Mouse (Mus musculus): ENCODE results near the gene Myo10.

Myo10 gene

DNA sequence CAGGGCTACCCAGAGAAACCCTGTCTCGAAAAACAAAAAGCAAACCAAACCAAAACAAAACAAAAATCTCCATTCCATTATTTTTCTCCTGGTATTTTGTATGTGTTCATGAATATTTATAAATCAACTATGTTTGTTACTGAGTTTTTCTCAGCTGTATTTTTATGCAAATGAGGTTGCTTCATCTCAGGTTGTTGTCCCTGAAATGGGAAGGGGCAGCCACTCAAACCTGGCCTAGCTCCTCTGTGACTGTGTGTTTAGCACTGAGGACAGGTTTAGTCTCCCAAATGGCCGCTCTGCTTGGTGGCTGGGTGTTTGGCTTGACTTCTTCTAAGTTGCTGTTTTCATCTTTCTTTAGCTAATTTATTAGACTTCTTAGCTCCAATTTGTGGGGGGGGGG lies 138.7 kb downstream of the Myo10 start:
- DNase-seq (ENCODE audit: low spot score in 2 of 2) = no peak

DNA sequence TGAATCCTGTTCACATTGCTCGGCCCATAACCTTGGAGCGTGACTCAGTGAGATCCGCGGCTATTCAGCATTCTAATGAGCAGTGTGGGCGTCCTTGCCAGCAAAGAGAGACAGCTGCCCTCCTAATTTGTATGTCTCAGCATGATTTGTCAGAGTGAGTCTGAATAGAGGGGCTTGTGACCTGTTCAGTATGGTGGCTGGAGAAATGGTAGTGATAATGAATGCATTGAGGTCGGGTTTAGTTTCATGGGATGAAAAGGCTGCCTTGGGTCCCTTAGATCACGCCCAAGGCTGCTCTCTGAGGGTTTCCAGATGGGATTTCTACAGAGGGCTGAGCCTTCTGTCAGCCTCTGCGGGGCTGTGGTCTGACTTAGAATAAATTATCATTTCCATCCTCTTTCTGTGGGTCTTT lies 139.5 kb downstream of the Myo10 start:
- no peak for DNase-seq (ENCODE audit: low spot score in 2 of 2)

- peak in 1 of 2 experiments; percentile 64 for DNase-seq (ENCODE audit: low spot score in 2 of 2)
These were observed 140.0 kb downstream of the Myo10 start for GRCm38 (mm10) chr15:25762306-25762705.

DNA sequence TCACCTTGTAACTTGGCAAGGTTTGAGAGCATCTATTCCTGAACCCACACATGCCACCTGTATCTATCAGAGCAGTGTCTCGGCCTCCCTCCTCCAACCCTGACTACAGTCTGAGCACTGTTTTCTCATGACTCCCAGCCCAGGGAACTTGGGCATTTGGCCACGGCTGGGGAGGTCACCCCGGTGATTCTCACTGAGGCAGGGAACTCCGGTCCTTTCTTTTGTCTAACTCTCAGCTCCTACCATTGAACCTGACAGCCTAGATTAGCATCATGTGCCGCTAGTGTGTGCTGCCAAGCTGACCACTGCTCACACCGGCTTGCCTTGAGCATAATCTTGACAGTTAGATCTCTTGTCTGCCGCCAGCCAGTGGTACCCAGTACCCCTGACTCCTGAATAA lies 140.8 kb downstream of the Myo10 start:
- DNase-seq (ENCODE audit: low spot score in 2 of 2) = no peak

GRCm38 (mm10) chr15:25764653-25765352 lies 142.5 kb downstream of the Myo10 start:
- no peak for DNase-seq (ENCODE audit: low spot score in 2 of 2)

DNA sequence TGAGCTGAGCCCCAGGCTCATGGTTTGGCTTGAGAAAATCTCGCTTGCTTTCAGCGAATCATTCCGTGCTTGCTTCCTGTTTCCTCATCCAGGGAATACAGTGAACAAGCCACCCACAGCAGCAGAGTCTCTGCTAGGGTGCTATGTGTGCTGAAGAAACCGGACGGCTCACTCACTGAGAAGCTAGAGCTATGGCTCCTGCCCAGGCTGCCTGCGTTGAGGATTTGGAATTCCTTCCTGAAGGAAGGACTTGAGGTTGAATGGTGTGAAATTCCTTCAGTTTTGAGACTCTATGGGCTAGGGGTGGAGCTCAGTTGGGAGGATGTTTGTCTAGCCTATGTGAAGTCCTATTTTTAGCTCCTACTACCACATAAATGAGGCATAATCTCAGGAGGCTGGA lies 145.5 kb downstream of the Myo10 start:
- no peak for DNase-seq (ENCODE audit: low spot score in 2 of 2)

GRCm38 (mm10) chr15:25769524-25770255 lies 147.4 kb downstream of the Myo10 start:
- DNase-seq (ENCODE audit: low spot score in 2 of 2) = no peak

DNA sequence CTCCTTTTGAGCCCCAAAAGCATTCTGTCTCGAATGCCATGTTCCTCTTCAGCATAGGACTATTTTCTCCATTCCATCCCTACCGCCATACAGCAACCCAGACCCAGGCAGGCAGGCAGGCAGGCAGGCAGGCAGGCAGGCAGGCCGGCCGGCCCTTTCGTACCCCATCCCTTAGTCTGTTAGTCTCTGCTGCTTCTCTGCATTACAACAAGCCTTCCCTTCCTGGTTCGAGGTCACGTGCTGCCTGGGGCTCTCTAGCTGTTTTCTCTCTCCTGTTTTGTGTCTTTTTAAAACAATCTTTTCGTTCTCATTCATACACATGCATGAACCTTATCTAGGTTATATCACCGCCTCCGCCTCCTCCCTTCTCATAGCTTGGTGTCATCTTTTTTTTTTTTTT lies 149.5 kb downstream of the Myo10 start:
- DNase-seq (ENCODE audit: low spot score in 2 of 2) = no peak

DNA sequence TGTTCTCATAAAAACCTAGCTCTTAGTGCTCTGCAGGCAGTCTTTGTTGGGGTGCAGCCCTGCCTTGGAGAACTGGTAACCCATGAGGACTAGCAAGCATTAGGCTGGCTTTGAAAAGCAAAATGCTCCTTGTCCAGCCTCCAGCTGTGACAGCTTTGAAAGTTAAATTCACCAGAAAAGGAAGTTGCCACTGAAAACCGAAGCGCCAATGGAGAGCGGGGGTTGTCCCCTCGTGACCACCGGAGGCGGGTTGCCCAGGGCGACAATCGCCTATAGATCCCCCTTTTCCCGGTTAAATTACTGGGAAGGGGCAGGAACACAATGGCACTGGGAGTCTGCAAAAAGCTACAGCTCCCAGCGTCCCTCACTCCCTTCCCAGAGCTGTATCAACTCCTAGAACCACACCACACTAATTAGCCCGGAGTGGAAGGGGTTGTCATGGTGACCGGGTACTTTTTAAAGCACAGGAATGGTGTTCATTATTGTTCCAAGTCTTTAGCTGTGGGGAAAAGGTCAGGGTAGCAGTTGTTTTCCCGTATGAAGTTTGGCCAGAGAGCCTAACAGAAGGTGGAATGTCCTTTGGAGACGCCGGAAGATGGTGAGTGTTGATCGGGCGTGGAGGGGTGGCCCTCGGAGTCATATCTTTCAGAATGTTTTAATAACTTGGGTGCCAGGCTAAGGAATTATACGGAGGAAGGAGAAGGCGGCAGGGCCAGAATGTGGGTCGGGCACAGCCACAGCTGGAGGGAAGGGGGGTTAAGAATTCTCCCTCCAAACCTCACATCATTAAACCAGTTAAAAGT lies 151.6 kb downstream of the Myo10 start:
- DNase-seq (ENCODE audit: low spot score in 2 of 2) = peak; percentile 61 to 71

GRCm38 (mm10) chr15:25778937-25779336 lies 156.6 kb downstream of the Myo10 start:
- no peak for DNase-seq (ENCODE audit: low spot score in 2 of 2)

DNA sequence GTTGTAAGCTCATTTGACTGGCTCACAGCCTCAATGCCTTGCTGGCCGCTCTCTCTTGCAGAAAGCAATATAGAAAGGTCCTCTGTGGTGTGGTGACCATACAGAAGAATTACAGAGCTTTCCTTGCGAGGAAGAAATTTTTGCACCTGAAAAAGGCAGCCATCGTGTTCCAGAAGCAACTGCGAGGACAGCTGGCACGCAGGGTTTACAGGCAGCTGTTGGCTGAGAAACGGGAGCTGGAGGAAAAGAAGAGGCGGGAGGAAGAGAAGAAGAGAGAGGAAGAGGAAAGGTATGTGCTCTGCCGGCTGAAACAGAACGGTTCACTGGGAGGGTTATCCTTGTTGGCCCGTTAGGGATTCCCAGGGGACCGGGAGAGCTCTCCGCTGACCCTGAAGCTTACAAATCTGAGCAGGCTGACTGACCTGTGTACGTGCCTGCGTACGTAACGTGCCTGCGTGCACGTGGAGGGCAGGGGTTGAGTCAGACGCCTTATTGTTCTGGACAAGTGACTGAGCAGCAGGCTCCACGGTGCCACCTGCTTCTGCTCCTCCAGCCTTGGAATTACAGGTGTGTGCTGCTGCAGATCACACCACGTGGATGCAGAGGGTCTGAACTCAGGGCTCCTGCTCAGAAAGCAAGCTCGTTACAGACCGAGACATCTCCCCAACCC lies 157.3 kb downstream of the Myo10 start:
- DNase-seq (ENCODE audit: low spot score in 2 of 2) = no peak

DNA sequence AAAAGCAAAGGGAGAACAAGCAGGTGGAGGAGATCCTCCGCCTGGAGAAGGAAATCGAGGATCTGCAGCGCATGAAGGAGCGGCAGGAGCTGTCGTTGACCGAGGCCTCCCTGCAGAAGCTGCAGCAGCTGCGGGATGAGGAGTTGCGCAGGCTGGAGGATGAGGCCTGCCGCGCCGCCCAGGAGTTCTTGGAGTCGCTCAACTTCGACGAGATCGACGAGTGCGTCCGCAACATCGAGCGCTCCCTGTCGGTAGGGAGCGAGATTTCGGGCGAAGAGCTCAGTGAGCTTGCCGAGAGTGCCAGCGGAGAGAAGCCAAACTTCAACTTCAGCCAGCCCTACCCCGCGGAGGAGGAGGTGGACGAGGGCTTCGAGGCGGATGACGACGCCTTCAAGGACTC lies 158.7 kb downstream of the Myo10 start:
- no peak for DNase-seq (ENCODE audit: low spot score in 2 of 2)

- DNase-seq (ENCODE audit: low spot score in 2 of 2) = no peak
These were observed 163.4 kb downstream of the Myo10 start for GRCm38 (mm10) chr15:25785456-25786390.

DNA sequence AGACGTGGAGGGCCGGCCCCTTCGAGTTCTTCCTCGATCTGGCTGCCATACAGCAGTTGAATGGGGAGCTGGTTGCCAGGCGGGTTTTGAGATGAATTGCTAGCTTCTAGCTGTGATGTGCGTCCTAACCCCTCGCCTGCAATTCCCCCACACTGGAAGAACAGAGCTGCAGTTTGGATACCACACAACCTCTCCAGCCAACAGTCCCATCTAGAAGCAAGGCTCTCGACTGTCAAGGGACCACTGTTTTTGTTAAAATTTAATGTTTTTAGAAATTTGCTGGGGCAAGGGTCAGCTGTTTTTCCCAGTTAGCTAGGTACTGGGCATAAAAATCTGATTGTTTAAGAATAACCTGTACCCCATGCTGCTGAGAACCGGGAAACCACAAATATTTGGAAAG lies 165.1 kb downstream of the Myo10 start:
- no peak for DNase-seq (ENCODE audit: low spot score in 2 of 2)

DNA sequence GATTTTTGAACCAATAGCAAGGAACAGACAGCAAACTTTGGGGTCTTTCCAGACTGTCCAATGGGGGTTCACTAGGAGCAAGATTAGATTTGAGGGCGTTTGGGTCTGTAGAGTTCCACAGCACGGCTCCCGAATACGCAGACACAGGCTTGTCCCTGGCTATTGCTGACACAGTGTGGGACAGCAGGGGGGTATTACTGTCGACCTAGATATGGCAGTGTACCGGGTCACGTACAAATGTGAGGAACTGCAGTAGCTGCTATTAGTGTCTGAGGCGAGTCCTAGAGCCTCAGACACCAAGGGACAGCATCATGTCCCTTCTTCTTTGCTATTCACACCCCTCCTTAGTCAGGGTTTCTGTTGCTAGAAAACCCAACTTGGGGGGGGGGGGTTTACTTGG lies 165.6 kb downstream of the Myo10 start:
- no peak for DNase-seq (ENCODE audit: low spot score in 2 of 2)

DNA sequence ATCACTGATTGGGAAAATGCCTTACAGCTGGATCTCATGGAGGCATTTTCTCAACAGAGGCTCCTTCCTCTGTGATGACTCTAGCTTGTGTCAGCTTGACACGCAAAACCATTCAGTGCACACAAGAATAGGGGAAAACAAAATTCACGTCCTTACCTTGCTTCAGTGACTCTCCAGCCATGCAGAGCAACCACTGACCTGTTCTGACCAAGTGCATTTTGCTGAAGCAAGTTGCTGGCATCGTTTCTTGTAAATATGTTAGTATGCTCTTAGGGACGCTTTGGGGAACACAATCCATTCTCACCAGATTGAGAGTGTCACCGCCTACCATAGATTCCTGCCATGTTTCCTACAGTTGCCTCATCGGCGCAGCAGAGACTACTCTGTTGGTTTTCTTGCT lies 166.2 kb downstream of the Myo10 start:
- DNase-seq (ENCODE audit: low spot score in 2 of 2) = no peak

- no peak for DNase-seq (ENCODE audit: low spot score in 2 of 2)
These were observed 166.9 kb downstream of the Myo10 start for GRCm38 (mm10) chr15:25789241-25789640.

DNA sequence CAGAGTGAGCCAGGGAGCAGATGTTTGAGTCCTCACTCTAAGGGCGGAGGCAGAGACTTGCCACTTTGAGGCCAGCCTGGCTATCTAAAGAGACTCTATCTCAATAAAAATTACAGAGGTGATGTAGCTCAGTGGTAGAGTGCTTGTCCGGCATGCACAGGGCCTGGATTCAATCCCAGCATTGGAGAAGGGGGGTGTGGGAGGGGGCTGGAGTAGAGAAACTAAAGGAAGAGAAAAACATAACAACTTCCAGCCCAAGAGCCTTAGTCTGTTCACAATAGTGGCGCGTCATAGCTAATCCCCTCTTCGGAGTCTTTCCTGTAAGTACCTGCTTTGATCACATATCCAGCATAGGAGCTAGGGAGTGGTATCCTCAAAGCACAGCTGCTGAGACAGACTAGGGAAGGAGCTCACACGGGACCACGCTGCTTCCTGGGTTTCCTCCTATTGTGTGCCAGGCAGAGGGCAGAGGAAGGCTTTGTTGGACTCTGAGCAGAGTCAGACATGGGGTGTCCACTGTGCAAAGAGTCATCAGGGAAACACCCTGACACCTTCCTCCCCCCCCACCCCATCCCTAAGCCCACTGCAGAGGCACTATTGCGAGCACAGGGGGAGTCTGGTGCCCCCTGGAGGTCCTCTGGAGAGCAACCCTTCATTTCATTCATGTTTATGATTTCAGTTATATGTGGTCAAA lies 169.5 kb downstream of the Myo10 start:
- no peak for DNase-seq (ENCODE audit: low spot score in 2 of 2)

GRCm38 (mm10) chr15:25794123-25794522 lies 171.8 kb downstream of the Myo10 start:
- DNase-seq (ENCODE audit: low spot score in 2 of 2) = no peak

DNA sequence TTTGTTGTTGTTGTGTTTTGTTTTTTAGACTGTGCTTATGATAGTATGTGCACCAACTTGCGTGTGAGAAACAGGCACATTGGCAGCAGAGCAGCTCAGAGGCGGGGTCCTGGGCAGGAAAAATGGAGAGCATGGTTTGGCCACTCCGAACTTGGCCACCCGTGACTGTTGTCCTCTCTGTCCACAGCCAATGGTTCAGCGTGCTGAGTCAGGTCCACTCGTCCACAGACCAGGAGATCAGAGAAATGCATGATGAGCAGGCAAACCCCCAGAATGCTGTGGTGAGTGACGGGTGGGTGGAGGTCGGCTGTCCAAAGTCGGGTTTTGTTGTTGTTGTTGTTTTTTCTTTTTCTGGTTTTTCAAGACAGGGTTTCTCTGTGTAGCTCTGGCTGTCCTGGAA lies 173.2 kb downstream of the Myo10 start:
- no peak for DNase-seq (ENCODE audit: low spot score in 2 of 2)
